Mouse (Mus musculus): ENCODE results near the gene Myod1. TPM values are rescaled to one million over a fixed set of nuclear protein-coding genes. Genes with fewer than 3 reads are reported as not detected.

Gene Myod1
- polyA plus RNA-seq, 2 experiments, result 0.02 TPM; not detected in 1

GRCm38 (mm10) chr7:46425012-46425411, 48.7 kb downstream of the Myod1 start:
- no peak overlapping the region for H3K4me3 ChIP-seq (ENCODE audit: insufficient read depth in 1 of 2, low read depth in 2 of 2, low read length in 2 of 2)
- TF ChIP-seq EP300 (IDR thresholded peaks at IDR 0.05; ENCODE audit: low read depth) (no peak), CTCF (IDR thresholded peaks at IDR 0.05; ENCODE audit: low read depth) (no peak)
- no peaks in the 10 kb centered on the region for H3K27me3 ChIP-seq (ENCODE audit: control insufficient read depth, insufficient read depth, low read length)
- H3K27ac ChIP-seq, result no peak overlapping the region
- no peaks in the 10 kb centered on the region for H3K36me3 ChIP-seq (replicated peaks; ENCODE audit: control insufficient read depth, insufficient read depth, low read depth)
- no peaks in the 10 kb centered on the region for H3K4me1 ChIP-seq (replicated peaks; ENCODE audit: control insufficient read depth in 2 of 2, insufficient read depth in 2 of 2, low read length in 1 of 2)
- no peak overlapping the region for H3K4me2 ChIP-seq (ENCODE audit: low read depth)
- ATAC-seq (ENCODE audit: insufficient read depth) (no peak), DNase-seq (ENCODE audit: low read depth in 3 of 3, low spot score in 3 of 3) (no peak)
- no peak overlapping the region for H3K9ac ChIP-seq (replicated peaks)
- no peaks in the 10 kb centered on the region for H3K9me3 ChIP-seq (ENCODE audit: control insufficient read depth, low read length)
- WGBS (ENCODE audit: insufficient replicate concordance), result 58% methylated on average over 4 of the region's 4 CpGs

Other genes starting within 250 kb of the Myod1 start
- gene Abcc8, start 196.4 kb upstream of the Myod1 start, polyA plus RNA-seq (2012; rRNA removed), result 0.13 and 0.14 TPM in 2 replicates
- 0.13 and 0.14 TPM in 2 replicates for gene Abcc8, start 196.4 kb upstream of the Myod1 start, polyA plus RNA-seq (2014; fragmentation: Nextera tagmentation; extraction: Ambion mirVana)
- gene Ush1c, start 138.0 kb upstream of the Myod1 start, polyA plus RNA-seq (2012; rRNA removed), result 0.04 TPM in 1 of 2 replicates, not detected in the other
- 0.09 TPM in 1 of 2 replicates, not detected in the other for gene Ush1c, start 138.0 kb upstream of the Myod1 start, polyA plus RNA-seq (2014; fragmentation: Nextera tagmentation; extraction: Ambion mirVana)
- 0.02 TPM in 1 of 2 replicates, not detected in the other for gene Otog, start 135.5 kb upstream of the Myod1 start, polyA plus RNA-seq (2012; rRNA removed)
- not detected in 2 replicates for gene Otog, start 135.5 kb upstream of the Myod1 start, polyA plus RNA-seq (2014; fragmentation: Nextera tagmentation; extraction: Ambion mirVana)
- gene Kcnc1, start 20.0 kb downstream of the Myod1 start, polyA plus RNA-seq (2012; rRNA removed), result under 0.01 and 0.02 TPM in 2 replicates
- gene Kcnc1, start 20.0 kb downstream of the Myod1 start, polyA plus RNA-seq (2014; fragmentation: Nextera tagmentation; extraction: Ambion mirVana), result not detected in 2 replicates